Mouse (Mus musculus) heart, adult 2 months (tissue): Measurements from ENCODE around the gene Ssbp2. TPM values are rescaled to one million over a fixed set of nuclear protein-coding genes. Genes with fewer than 3 reads are reported as not detected.

ENCODE experiments used
- DNase-seq, 2 experiments: peaks; one replicate each; pipeline ENCODE4 v3.0.0; 2021
- H3K27ac ChIP-seq: fragments of 200-600 bp; 2 replicates; pipeline ENCODE4 v1.8.1; 2022
- H3K27me3 ChIP-seq: fragments of 200-500 bp; 2 replicates; pipeline ENCODE4 v1.6.1; 2012; ENCODE audit warnings: mild to moderate bottlenecking, low read length, inconsistent platforms, mixed read lengths; ENCODE audit not compliant: control insufficient read depth, insufficient read depth
- H3K36me3 ChIP-seq: fragments of 200-500 bp; 2 replicates; pipeline ENCODE4 v1.6.1; 2012; ENCODE audit warnings: low read length, inconsistent platforms; ENCODE audit not compliant: control insufficient read depth, insufficient read depth
- H3K4me1 ChIP-seq: fragments of 200-500 bp; 2 replicates; pipeline ENCODE4 v1.6.1; 2011; ENCODE audit warnings: low read length; ENCODE audit not compliant: control insufficient read depth, insufficient read depth
- H3K4me3 ChIP-seq: fragments of 200-600 bp; 2 replicates; pipeline ENCODE4 v1.8.1; 2022
- H3K79me2 ChIP-seq: fragments of 200-500 bp; replicated peaks from 2 replicates; pipeline ENCODE4 v1.6.1; 2012; ENCODE audit warnings: mild to moderate bottlenecking, inconsistent platforms, low read length, moderate library complexity, mixed read lengths; ENCODE audit not compliant: control insufficient read depth, insufficient read depth
- H3K9ac ChIP-seq: fragments of 200-500 bp; 2 replicates; pipeline ENCODE4 v1.6.1; 2012; ENCODE audit warnings: low read depth, mild to moderate bottlenecking, control low read depth, inconsistent platforms, low read length, mixed read lengths
- CTCF ChIP-seq: fragments of 200-600 bp; IDR thresholded peaks from 2 replicates; pipeline ENCODE4 v1.8.1; 2022; ENCODE audit warnings: antibody characterized with exemption, mild to moderate bottlenecking, moderate library complexity
- EP300 ChIP-seq: fragments of 200-500 bp; IDR thresholded peaks from 2 replicates; pipeline ENCODE4 v1.6.1; 2011; ENCODE audit warnings: low read depth, low read length, control low read depth; ENCODE audit not compliant: insufficient read depth
- POLR2A ChIP-seq: fragments of 200-500 bp; IDR thresholded peaks from 2 replicates; pipeline ENCODE4 v1.6.1; 2011; ENCODE audit warnings: mild to moderate bottlenecking, low read depth, low read length, control low read depth; ENCODE audit not compliant: insufficient read depth
- WGBS: fragments of 180-500 bp; shearing (Covaris S2); methylation state at CpG from one replicate; pipeline ENCODE4 v1.1.7; 2018; 5-methylcytosine and 5-hydroxymethylcytosine counted together
- intact Hi-C: fragments of 180-260 bp; cut with DNase I; formaldehyde crosslinking; loops from one replicate; pipeline ENCODE4 v1.15.1; 2025
- polyA plus RNA-seq: library from polyadenylated mRNA; depleted of rRNA; stranded (reverse); fragments of >200 nt; gene quantifications from 2 replicates; pipeline ENCODE4 v1.2.3, GENCODE M21; 2012
- total RNA-seq, 2 experiments: library from RNA; stranded (reverse); gene quantifications; 2 replicates each; pipeline ENCODE4 v1.2.3; 2021

Ssbp2 gene
- total and polyA plus RNA-seq, 3 experiments: 25.0 to 40.4 (median 39.0) TPM

GRCm38 (mm10) chr13:91430867-91431266 is 29.2 kb upstream of the Ssbp2 start:
- Histone ChIP-seq H3K27me3 (no peaks in the 10 kb centered on the region), H3K9ac (no peak overlapping the region), H3K36me3 (no peaks in the 10 kb centered on the region), H3K4me1 (no peaks in the 10 kb centered on the region; the same call in 1 of the 2 replicates), H3K4me3 (no peak overlapping the region), H3K79me2 (no peaks in the 10 kb centered on the region), H3K27ac (no peak overlapping the region)
- no peak for DNase-seq
- TF ChIP-seq EP300 (no peak), CTCF (no peak), POLR2A (no peak)
- 62% methylated on average over 5 of the region's 5 CpGs for WGBS
- intact Hi-C loops: no loop called here

- no peak overlapping the region for H3K4me3 ChIP-seq
- no peak overlapping the region for H3K27ac ChIP-seq
- H3K27me3 ChIP-seq: no peaks in the 10 kb centered on the region
- intact Hi-C loops: no loop called here
- TF ChIP-seq CTCF (no peak), POLR2A (no peak), EP300 (no peak)
- H3K9ac ChIP-seq: no peak overlapping the region
- no peaks in the 10 kb centered on the region for H3K36me3 ChIP-seq
- no peak for DNase-seq
- WGBS: 66% methylated on average over 12 of the region's 12 CpGs
- H3K4me1 ChIP-seq: no peaks in the 10 kb centered on the region; the same call in 1 of the 2 replicates
- no peaks in the 10 kb centered on the region for H3K79me2 ChIP-seq
Measured at GRCm38 (mm10) chr13:91431392-91432355, 28.4 kb upstream of the Ssbp2 start.

GRCm38 (mm10) chr13:91433021-91433420 is 27.1 kb upstream of the Ssbp2 start:
- Histone ChIP-seq H3K4me3 (no peak overlapping the region), H3K27me3 (no peaks in the 10 kb centered on the region), H3K9ac (no peak overlapping the region), H3K27ac (no peak overlapping the region), H3K4me1 (no peaks in the 10 kb centered on the region; the same call in 1 of the 2 replicates), H3K36me3 (no peaks in the 10 kb centered on the region), H3K79me2 (no peaks in the 10 kb centered on the region)
- WGBS: 86% methylated on average over 11 of the region's 11 CpGs
- DNase-seq: no peak
- intact Hi-C loops: no loop called here
- TF ChIP-seq EP300: no peak
- no peak for TF ChIP-seq POLR2A
- TF ChIP-seq CTCF: no peak

- no peaks in the 10 kb centered on the region for H3K79me2 ChIP-seq
- no peak overlapping the region for H3K4me3 ChIP-seq
- WGBS: 80% methylated on average over 3 of the region's 3 CpGs
- no peak for DNase-seq
- intact Hi-C loops: no loop called here
- no peak for TF ChIP-seq EP300
- no peak for TF ChIP-seq CTCF
- no peak for TF ChIP-seq POLR2A
- no peak overlapping the region for H3K27ac ChIP-seq
- no peak overlapping the region for H3K9ac ChIP-seq
- no peaks in the 10 kb centered on the region for H3K36me3 ChIP-seq
- H3K27me3 ChIP-seq: no peaks in the 10 kb centered on the region
- no peaks in the 10 kb centered on the region; the same call in 1 of the 2 replicates for H3K4me1 ChIP-seq
Measured at GRCm38 (mm10) chr13:91437931-91438330, 22.2 kb upstream of the Ssbp2 start.

- TF ChIP-seq POLR2A: no peak
- TF ChIP-seq EP300: no peak
- TF ChIP-seq CTCF: no peak
Measured at GRCm38 (mm10) chr13:91441476-91441875, 18.6 kb upstream of the Ssbp2 start.

GRCm38 (mm10) chr13:91446728-91447127 is 13.4 kb upstream of the Ssbp2 start:
- no peak overlapping the region for H3K4me3 ChIP-seq
- no peak overlapping the region for H3K27ac ChIP-seq
- no peaks in the 10 kb centered on the region for H3K27me3 ChIP-seq
- H3K79me2 ChIP-seq: no peaks in the 10 kb centered on the region
- WGBS: 82% methylated on average over 2 of the region's 2 CpGs
- intact Hi-C loops: no loop called here
- no peaks in the 10 kb centered on the region for H3K4me1 ChIP-seq
- DNase-seq: no peak
- no peaks in the 10 kb centered on the region for H3K36me3 ChIP-seq
- no peak for TF ChIP-seq POLR2A
- TF ChIP-seq EP300: no peak
- no peak for TF ChIP-seq CTCF
- no peak overlapping the region for H3K9ac ChIP-seq

More at GRCm38 (mm10) chr13:91441476-91441875, 18.6 kb upstream of the Ssbp2 start:
- 92% methylated on average over 5 of the region's 5 CpGs for WGBS
- Histone ChIP-seq H3K36me3 (no peaks in the 10 kb centered on the region), H3K27me3 (no peaks in the 10 kb centered on the region), H3K9ac (no peak overlapping the region), H3K79me2 (no peaks in the 10 kb centered on the region), H3K27ac (no peak overlapping the region), H3K4me1 (no peaks in the 10 kb centered on the region), H3K4me3 (no peak overlapping the region)
- intact Hi-C loops: no loop called here
- no peak for DNase-seq
